Mouse (Mus musculus) embryonic facial prominence, embryonic 11.5 days (tissue): ENCODE results near the gene Mnx1. TPM values are rescaled to one million over a fixed set of nuclear protein-coding genes. Genes with fewer than 3 reads are reported as not detected.
"Not testable (repeated sequence)": the region's sequence is repeated elsewhere in the genome, so short reads cannot be mapped to it uniquely, and the experiment has no call there.

Experiments used
- ATAC-seq: fragments of 200-750 bp; cut with Nextera tagmentation; replicated peaks from 2 replicates; pipeline ENCODE4 v1.8.0; 2017; ENCODE audit warnings: low read depth; ENCODE audit not compliant: insufficient number of reproducible peaks, low FRiP score, low TSS enrichment
- DNase-seq: peaks from one replicate; pipeline ENCODE4 v3.0.0-alpha.2; 2015; ENCODE audit warnings: low spot score
- H3K27ac ChIP-seq: fragments of 300-500 bp; sonication (generic); replicated peaks from 2 replicates; pipeline ENCODE4 v1.5.1; 2014; ENCODE audit warnings: mild to moderate bottlenecking, low read depth, low read length, control low read depth
- H3K27me3 ChIP-seq: fragments of 300-500 bp; sonication (generic); 2 replicates; pipeline ENCODE4 v1.6.1; 2014; ENCODE audit warnings: mild to moderate bottlenecking, low read length, moderate library complexity, mixed read lengths; ENCODE audit not compliant: control insufficient read depth, insufficient read depth
- H3K36me3 ChIP-seq: fragments of 300-500 bp; sonication (generic); replicated peaks from 2 replicates; pipeline ENCODE4 v1.6.1; 2014; ENCODE audit warnings: low read depth, mild to moderate bottlenecking, low read length, moderate library complexity, mixed read lengths; ENCODE audit not compliant: control insufficient read depth, insufficient read depth
- H3K4me1 ChIP-seq: fragments of 300-500 bp; sonication (generic); 2 replicates; pipeline ENCODE4 v1.6.1; 2014; ENCODE audit warnings: low read length, mixed read lengths; ENCODE audit not compliant: control insufficient read depth, insufficient read depth
- H3K4me2 ChIP-seq: fragments of 300-500 bp; sonication (generic); 2 replicates; pipeline ENCODE4 v1.6.1; 2014; ENCODE audit warnings: low read depth, mild to moderate bottlenecking, control low read depth, low read length, moderate library complexity
- H3K4me3 ChIP-seq: fragments of 300-500 bp; sonication (generic); 2 replicates; pipeline ENCODE4 v1.5.1; 2014; ENCODE audit warnings: low read depth, low read length, control low read depth
- H3K9ac ChIP-seq: fragments of 300-500 bp; sonication (generic); replicated peaks from 2 replicates; pipeline ENCODE4 v1.6.1; 2014; ENCODE audit warnings: mild to moderate bottlenecking, control low read depth, low read length
- H3K9me3 ChIP-seq: fragments of 300-500 bp; sonication (generic); replicated peaks from 2 replicates; pipeline ENCODE4 v1.6.1; 2016; ENCODE audit warnings: mild to moderate bottlenecking, low read length, inconsistent platforms, mixed read lengths; ENCODE audit not compliant: control insufficient read depth
- WGBS: fragments of 180-500 bp; shearing (Covaris S2); extraction: QIAGEN DNeasy Blood & Tissue Kit; methylation state at CpG from one replicate; pipeline ENCODE4 v1.1.7; 2014; 5-methylcytosine and 5-hydroxymethylcytosine counted together
- polyA plus RNA-seq: library from polyadenylated mRNA; unstranded; fragments of >200 nt; fragmentation: Nextera tagmentation; extraction: Ambion mirVana; gene quantifications from 2 replicates; pipeline ENCODE4 v1.2.1, GENCODE M21; 2014

Gene Mnx1
- polyA plus RNA-seq, 1 experiment from 2014 or later, result not detected

DNA sequence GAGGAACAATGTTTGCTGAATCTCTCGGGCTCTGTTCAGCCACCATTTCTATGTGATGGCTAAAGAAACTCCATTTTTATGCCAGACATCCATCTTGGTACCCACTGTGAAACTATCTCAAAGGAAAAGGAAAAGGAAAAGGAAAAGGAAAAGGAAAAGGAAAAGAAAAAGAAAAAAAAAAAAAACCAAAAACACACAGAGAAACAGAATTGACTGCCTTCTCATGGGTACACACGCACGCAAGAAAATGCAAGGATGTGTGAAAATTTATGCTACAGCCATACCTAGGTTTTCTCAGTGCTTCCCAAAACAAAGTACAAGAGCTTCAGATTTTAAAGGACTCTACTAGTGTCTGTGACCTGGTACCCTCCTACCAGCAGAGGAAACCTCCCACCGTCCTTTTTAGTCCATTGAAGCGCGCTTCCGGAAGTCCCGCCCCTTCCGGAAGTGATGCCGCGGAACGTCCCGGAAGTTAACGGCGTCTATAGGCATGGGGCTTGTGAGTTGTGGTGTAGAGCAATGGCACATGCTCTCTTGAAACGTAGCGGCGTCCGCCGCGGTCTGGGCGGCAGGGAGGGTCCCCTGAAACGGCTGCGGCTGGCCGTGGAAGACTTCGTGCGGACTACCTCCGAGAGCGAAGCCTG, 43.9 kb downstream of the Mnx1 start, which contains the start of gene Nom1:
Nom1 (plus strand) TSS at position 437 of the 644 bp plus-strand sequence.
- Histone ChIP-seq H3K9ac (peak within 1 kb of the TSS; percentile 82), H3K9me3 (no peaks in the 10 kb centered on the region), H3K4me1 (no peaks in the 10 kb centered on the region), H3K4me2 (peak within 1 kb of the TSS; percentile 83), H3K27ac (0 out of 2 replicates have a peak within 1 kb of the TSS, but pooled peaks have one; percentile 48), H3K27me3 (no peaks in the 10 kb centered on the region), H3K4me3 (peak within 1 kb of the TSS; percentile 83), H3K36me3 (no peaks in the 10 kb centered on the region)
- ATAC-seq (peak; percentile 97), DNase-seq (peak; percentile 95)
- 4% methylated on average over 29 of the region's 29 CpGs for WGBS

GRCm38 (mm10) chr5:29423330-29423729, 54.9 kb downstream of the Mnx1 start:
- not testable (repeated sequence) for H3K27ac ChIP-seq, H3K9me3 ChIP-seq, H3K36me3 ChIP-seq, H3K4me3 ChIP-seq, H3K27me3 ChIP-seq, DNase-seq, ATAC-seq, H3K4me2 ChIP-seq, H3K9ac ChIP-seq, H3K4me1 ChIP-seq
- 65% methylated on average over 3 of the region's 3 CpGs for WGBS

Other genes starting within 250 kb of the Mnx1 start
- 10.8 and 11.0 TPM in 2 replicates for gene Lmbr1, start 100.1 kb downstream of the Mnx1 start, polyA plus RNA-seq
- gene Nom1, start 43.8 kb downstream of the Mnx1 start, polyA plus RNA-seq, result 24.2 and 25.3 TPM in 2 replicates
- gene Ube3c, start 90.8 kb upstream of the Mnx1 start, polyA plus RNA-seq, result 33.1 and 36.4 TPM in 2 replicates